Mouse (Mus musculus): ENCODE measurements around the gene Ndufb4.

The Ndufb4 gene

GRCm38 (mm10) chr16:37599326-37599725 lies 54.9 kb downstream of the Ndufb4 start:
- in situ Hi-C loops (cut with MboI; ENCODE audit: unreplicated experiment in 2 of 2), result no loop called here

GRCm38 (mm10) chr16:37598463-37598862 lies 55.8 kb downstream of the Ndufb4 start:
- in situ Hi-C loops (cut with MboI; ENCODE audit: unreplicated experiment in 2 of 2), result no loop called here

GRCm38 (mm10) chr16:37597412-37597811 lies 56.8 kb downstream of the Ndufb4 start:
- in situ Hi-C loops (cut with MboI; ENCODE audit: unreplicated experiment in 2 of 2), result no loop called here
